Mouse (Mus musculus) limb, embryonic 15.5 days (tissue): Measurements from ENCODE around the gene Gpx6. TPM values are rescaled to one million over a fixed set of nuclear protein-coding genes. Genes with fewer than 3 reads are reported as not detected.
A peak's percentile ranks its signal among the peaks of the same experiment; 100 is the strongest.

ENCODE experiments used
- ATAC-seq: fragments of 200-750 bp; cut with Nextera tagmentation; 2 replicates; pipeline ENCODE4 v1.8.0; 2017; ENCODE audit warnings: low read depth, moderate TSS enrichment; ENCODE audit not compliant: insufficient number of reproducible peaks, low FRiP score, low TSS enrichment
- H3K27ac ChIP-seq: fragments of 300-500 bp; sonication (generic); 2 replicates; pipeline ENCODE4 v1.5.1; 2015; ENCODE audit warnings: moderate library complexity, mild to moderate bottlenecking, inconsistent platforms
- H3K27me3 ChIP-seq: fragments of 300-500 bp; sonication (generic); 2 replicates; pipeline ENCODE4 v1.6.1; 2015; ENCODE audit warnings: inconsistent platforms
- H3K36me3 ChIP-seq: fragments of 300-500 bp; sonication (generic); 2 replicates; pipeline ENCODE4 v1.6.1; 2015; ENCODE audit warnings: inconsistent platforms
- H3K4me1 ChIP-seq: fragments of 300-500 bp; sonication (generic); 2 replicates; pipeline ENCODE4 v1.6.1; 2015; ENCODE audit warnings: inconsistent platforms
- H3K4me2 ChIP-seq: fragments of 300-500 bp; sonication (generic); 2 replicates; pipeline ENCODE4 v1.6.1; 2015; ENCODE audit warnings: mild to moderate bottlenecking, inconsistent platforms
- H3K4me3 ChIP-seq: fragments of 300-500 bp; sonication (generic); 2 replicates; pipeline ENCODE4 v1.5.1; 2015; ENCODE audit warnings: mild to moderate bottlenecking, inconsistent platforms
- H3K9ac ChIP-seq: fragments of 300-500 bp; sonication (generic); 2 replicates; pipeline ENCODE4 v1.6.1; 2015; ENCODE audit warnings: inconsistent platforms
- H3K9me3 ChIP-seq: fragments of 300-500 bp; sonication (generic); 2 replicates; pipeline ENCODE4 v1.6.1; 2016; ENCODE audit warnings: inconsistent platforms
- WGBS: fragments of 180-500 bp; shearing (Covaris S2); methylation state at CpG from one replicate; pipeline ENCODE4 v1.1.7; 2015; 5-methylcytosine and 5-hydroxymethylcytosine counted together
- polyA plus RNA-seq: library from polyadenylated mRNA; unstranded; fragments of >200 nt; fragmentation: Nextera tagmentation; extraction: Ambion mirVana; gene quantifications from 2 replicates; pipeline ENCODE4 v1.2.1, GENCODE M21; 2015

Gene Gpx6
- polyA plus RNA-seq, 1 experiment from 2014 or later, result 0.23 TPM

GRCm38 (mm10) chr13:21279559-21279958, 32.4 kb upstream of the Gpx6 start:
- H3K9me3 ChIP-seq, result no peaks in the 10 kb centered on the region
- 1% methylated on average over 13 of the region's 13 CpGs for WGBS
- ATAC-seq, result peak; percentile 67; the same call in 1 of the 2 replicates
- peak overlapping the region; percentile 50 for H3K4me2 ChIP-seq
- H3K27me3 ChIP-seq, result peaks cover 5% of the 10 kb centered on the region; the same call in 1 of the 2 replicates
- peak overlapping the region; percentile 44 for H3K4me3 ChIP-seq
- H3K4me1 ChIP-seq, result 0 out of 2 replicates have a peak, but pooled peaks cover 3% of the 10 kb centered on the region
- H3K36me3 ChIP-seq, result no peaks in the 10 kb centered on the region
- H3K27ac ChIP-seq, result no peak overlapping the region
- no peak overlapping the region; the same call in 1 of the 2 replicates for H3K9ac ChIP-seq

GRCm38 (mm10) chr13:21292631-21293030, 19.3 kb upstream of the Gpx6 start, which contains the start of gene Gpx5:
Gene Gpx5 (minus strand): TSS chr13:21292731.
- no peak within 1 kb of the TSS for H3K9ac ChIP-seq
- H3K27ac ChIP-seq, result no peak within 1 kb of the TSS
- H3K36me3 ChIP-seq, result no peaks in the 10 kb centered on the region
- no peak within 1 kb of the TSS for H3K4me3 ChIP-seq
- no peak within 1 kb of the TSS for H3K4me2 ChIP-seq
- ATAC-seq, result no peak
- H3K4me1 ChIP-seq, result no peaks in the 10 kb centered on the region
- H3K9me3 ChIP-seq, result no peaks in the 10 kb centered on the region
- H3K27me3 ChIP-seq, result no peaks in the 10 kb centered on the region
- WGBS, result 90% methylated on average over 6 of the region's 6 CpGs

GRCm38 (mm10) chr13:21298557-21298956, 13.4 kb upstream of the Gpx6 start:
- Histone ChIP-seq H3K27me3 (no peaks in the 10 kb centered on the region), H3K4me3 (no peak overlapping the region), H3K4me1 (no peaks in the 10 kb centered on the region), H3K4me2 (no peak overlapping the region), H3K9me3 (no peaks in the 10 kb centered on the region), H3K9ac (no peak overlapping the region), H3K27ac (no peak overlapping the region), H3K36me3 (no peaks in the 10 kb centered on the region)
- no peak for ATAC-seq
- WGBS, result 33% methylated on average over 3 of the region's 3 CpGs

GRCm38 (mm10) chr13:21304483-21305066, 7.3 kb upstream of the Gpx6 start:
- whole genome bisulfite sequencing, result 41% methylated on average over 3 of the region's 3 CpGs
- Histone ChIP-seq H3K27ac (no peak overlapping the region), H3K36me3 (no peaks in the 10 kb centered on the region), H3K9me3 (no peaks in the 10 kb centered on the region), H3K27me3 (no peaks in the 10 kb centered on the region), H3K4me3 (no peak overlapping the region), H3K4me2 (no peak overlapping the region), H3K9ac (no peak overlapping the region), H3K4me1 (no peaks in the 10 kb centered on the region)
- no peak for ATAC-seq

GRCm38 (mm10) chr13:21309788-21310187, 2.1 kb upstream of the Gpx6 start:
- WGBS, result 49% methylated on average over 2 of the region's 2 CpGs
- Histone ChIP-seq H3K27me3 (no peaks in the 10 kb centered on the region), H3K4me2 (no peak overlapping the region), H3K9ac (no peak overlapping the region), H3K4me3 (no peak overlapping the region), H3K36me3 (no peaks in the 10 kb centered on the region), H3K4me1 (no peaks in the 10 kb centered on the region), H3K27ac (no peak overlapping the region), H3K9me3 (no peaks in the 10 kb centered on the region)
- ATAC-seq, result no peak

- WGBS, result 41% methylated on average over 3 of the region's 5 CpGs
- H3K9ac ChIP-seq, result no peak overlapping the region
- H3K36me3 ChIP-seq, result no peaks in the 10 kb centered on the region
- no peak overlapping the region for H3K27ac ChIP-seq
- H3K27me3 ChIP-seq, result no peaks in the 10 kb centered on the region
- ATAC-seq, result no peak
- no peak overlapping the region for H3K4me3 ChIP-seq
- no peaks in the 10 kb centered on the region for H3K9me3 ChIP-seq
- H3K4me1 ChIP-seq, result no peaks in the 10 kb centered on the region
- H3K4me2 ChIP-seq, result no peak overlapping the region
Measured at GRCm38 (mm10) chr13:21312854-21313253, 929 bp downstream of the Gpx6 start.

GRCm38 (mm10) chr13:21313903-21314302, 2.0 kb downstream of the Gpx6 start:
- Histone ChIP-seq H3K27me3 (no peaks in the 10 kb centered on the region), H3K4me3 (no peak overlapping the region), H3K4me1 (no peaks in the 10 kb centered on the region), H3K9ac (no peak overlapping the region), H3K36me3 (no peaks in the 10 kb centered on the region), H3K4me2 (no peak overlapping the region), H3K9me3 (no peaks in the 10 kb centered on the region), H3K27ac (no peak overlapping the region)
- WGBS, result 82% methylated on average over 4 of the region's 4 CpGs
- no peak for ATAC-seq

GRCm38 (mm10) chr13:21320262-21320661, 8.3 kb downstream of the Gpx6 start:
- WGBS, result 44% methylated on average over 3 of the region's 3 CpGs
- H3K36me3 ChIP-seq, result no peaks in the 10 kb centered on the region

GRCm38 (mm10) chr13:21321890-21322494, 10.1 kb downstream of the Gpx6 start:
- no peak overlapping the region for H3K9ac ChIP-seq
- WGBS, result 4% methylated on average over 18 of the region's 18 CpGs
- peak overlapping the region; percentile 38 for H3K4me2 ChIP-seq
- H3K9me3 ChIP-seq, result no peaks in the 10 kb centered on the region
- H3K36me3 ChIP-seq, result no peaks in the 10 kb centered on the region
- H3K27me3 ChIP-seq, result 0 out of 2 replicates have a peak, but pooled peaks cover 4% of the 10 kb centered on the region
- H3K27ac ChIP-seq, result no peak overlapping the region
- H3K4me1 ChIP-seq, result 0 out of 2 replicates have a peak, but pooled peaks cover 2% of the 10 kb centered on the region
- ATAC-seq, result no peak
- peak overlapping the region; percentile 24 for H3K4me3 ChIP-seq

More at GRCm38 (mm10) chr13:21320262-21320661, 8.3 kb downstream of the Gpx6 start:
- H3K9me3 ChIP-seq, result no peaks in the 10 kb centered on the region
- H3K4me2 ChIP-seq, result no peak overlapping the region
- no peak overlapping the region for H3K4me3 ChIP-seq
- no peak overlapping the region for H3K27ac ChIP-seq
- 0 out of 2 replicates have a peak, but pooled peaks cover 4% of the 10 kb centered on the region for H3K27me3 ChIP-seq
- no peak overlapping the region for H3K9ac ChIP-seq
- H3K4me1 ChIP-seq, result 0 out of 2 replicates have a peak, but pooled peaks cover 2% of the 10 kb centered on the region
- ATAC-seq, result no peak

- 15% methylated on average over 18 of the region's 18 CpGs for WGBS
- Histone ChIP-seq H3K4me2 (peak overlapping the region; percentile 38), H3K9me3 (no peaks in the 10 kb centered on the region), H3K27me3 (0 out of 2 replicates have a peak, but pooled peaks cover 4% of the 10 kb centered on the region), H3K36me3 (no peaks in the 10 kb centered on the region), H3K4me1 (0 out of 2 replicates have a peak, but pooled peaks cover 2% of the 10 kb centered on the region), H3K27ac (no peak overlapping the region), H3K9ac (no peak overlapping the region), H3K4me3 (peak overlapping the region; percentile 24)
- no peak for ATAC-seq
Measured at GRCm38 (mm10) chr13:21322509-21323375, 10.8 kb downstream of the Gpx6 start.

- no peak overlapping the region for H3K27ac ChIP-seq
- H3K27me3 ChIP-seq, result 0 out of 2 replicates have a peak, but pooled peaks cover 4% of the 10 kb centered on the region
- H3K9me3 ChIP-seq, result no peaks in the 10 kb centered on the region
- no peak overlapping the region for H3K4me3 ChIP-seq
- no peak for ATAC-seq
- no peak overlapping the region for H3K4me2 ChIP-seq
- H3K9ac ChIP-seq, result no peak overlapping the region
- 61% methylated on average over 6 of the region's 6 CpGs for WGBS
- no peaks in the 10 kb centered on the region for H3K36me3 ChIP-seq
- 0 out of 2 replicates have a peak, but pooled peaks cover 2% of the 10 kb centered on the region for H3K4me1 ChIP-seq
Measured at GRCm38 (mm10) chr13:21323405-21323804, 11.5 kb downstream of the Gpx6 start.
